Mouse (Mus musculus): ENCODE measurements around the gene Ndufs5.

- no peak for TF ChIP-seq CTCF (IDR thresholded peaks at IDR 0.05; ENCODE audit: borderline replicate concordance, insufficient read depth, low read depth, low read length)
- TF ChIP-seq POLR2A (IDR thresholded peaks at IDR 0.05; ENCODE audit: borderline replicate concordance, insufficient read depth, low read length) = no peak
Measured at GRCm38 (mm10) chr4:123684260-123684659, 33.7 kb downstream of the Ndufs5 start, which contains the start of gene Macf1.

Measured in cerebellum, adult 2 months (tissue).